8 mouse cellular contexts compared by ENCODE assay signal in the genomic region with DNA sequence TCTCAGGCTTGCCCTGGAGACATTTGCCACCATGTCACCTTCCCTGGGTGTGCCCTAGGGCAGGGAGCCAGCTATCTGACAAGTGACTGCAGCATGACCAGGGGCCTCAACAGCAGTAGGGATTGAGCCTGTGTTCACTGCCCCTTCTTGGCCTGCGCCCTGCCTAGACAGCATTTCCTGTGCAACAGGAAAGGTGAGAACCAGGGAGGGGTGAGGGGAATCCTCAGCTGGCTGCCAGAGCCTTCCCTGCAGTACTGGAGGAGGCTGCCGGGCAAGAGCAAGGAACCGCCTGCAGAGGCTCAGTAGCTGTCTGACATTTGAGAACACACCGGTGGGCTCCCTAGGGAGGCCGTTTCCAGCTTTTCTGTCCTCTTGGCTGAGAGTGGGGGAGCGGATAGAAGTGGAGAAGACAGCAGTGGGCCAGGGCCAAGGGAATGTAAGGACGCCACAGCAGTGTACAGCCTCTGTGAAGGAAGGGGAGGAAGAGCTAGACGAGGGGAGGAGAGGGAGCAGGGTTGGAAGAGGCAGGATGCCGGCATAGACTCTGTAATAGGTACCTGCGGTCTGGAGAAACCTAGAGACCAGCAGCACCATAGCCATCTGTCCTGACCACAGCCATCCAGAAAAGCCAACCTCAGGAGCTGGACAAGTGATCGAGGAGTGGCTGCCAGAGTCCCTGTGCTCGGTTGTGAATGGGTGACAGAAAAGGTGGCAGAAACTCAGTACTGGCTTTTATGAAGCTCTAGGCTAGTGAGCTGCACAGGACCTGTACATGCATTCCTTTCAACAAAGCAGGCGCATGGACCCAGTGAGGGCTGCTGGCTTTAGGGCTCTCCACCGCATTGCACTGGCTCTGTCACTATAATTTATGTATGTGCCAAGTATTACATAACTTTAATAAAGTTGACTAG. TPM values are rescaled to one million over a fixed set of nuclear protein-coding genes. Genes with fewer than 3 reads are reported as not detected.
DNase-seq lines count a peak whose midpoint lies in the region; ATAC-seq and TF ChIP-seq lines count a peak whose summit lies in the region.

No protein-coding gene starts in this region.

- no peaks in the 10 kb centered on the region for H3K27me3 ChIP-seq in ES-Bruce4 (ENCODE audit: control insufficient read depth, insufficient read depth, low read length, poor library complexity, severe bottlenecking)
- no peaks in the 10 kb centered on the region for H3K27me3 ChIP-seq in forebrain, embryonic 12.5 days

- H3K9ac ChIP-seq in ES-Bruce4 (ENCODE audit: low read depth, poor library complexity, severe bottlenecking) = no peak overlapping the region
- H3K9ac ChIP-seq in forebrain, embryonic 12.5 days = no peak overlapping the region

- no peak for TF ChIP-seq POLR2A in ES-Bruce4 (IDR thresholded peaks at IDR 0.05; ENCODE audit: insufficient read depth, low read length)
- TF ChIP-seq POLR2A in brain, embryonic 14.5 days (IDR thresholded peaks at IDR 0.05; ENCODE audit: borderline replicate concordance, extremely low read depth, insufficient read depth, insufficient read length, poor library complexity, severe bottlenecking) = no peak

- H3K4me1 ChIP-seq in ES-Bruce4 (ENCODE audit: control insufficient read depth, insufficient read depth, low read length) = peaks cover 4% of the 10 kb centered on the region
- H3K4me1 ChIP-seq in forebrain, embryonic 12.5 days = peaks cover 3% of the 10 kb centered on the region; the same call in 1 of the 2 replicates

- no peak overlapping the region for H3K4me2 ChIP-seq in forebrain, embryonic 12.5 days

- peak overlapping the region; percentile 66 for H3K27ac ChIP-seq in ES-Bruce4 (ENCODE audit: insufficient read depth, low read length)
- H3K27ac ChIP-seq in forebrain, embryonic 12.5 days = peak overlapping the region; percentile 59

- peaks cover 38% of the 10 kb centered on the region for H3K36me3 ChIP-seq in ES-Bruce4 (ENCODE audit: control insufficient read depth, insufficient read depth, low read length, poor library complexity, severe bottlenecking)
- peaks cover 55% of the 10 kb centered on the region for H3K36me3 ChIP-seq in forebrain, embryonic 12.5 days (replicated peaks)

- H3K9me3 ChIP-seq in ES-Bruce4 (replicated peaks; ENCODE audit: control insufficient read depth, insufficient read depth, low read length, poor library complexity, severe bottlenecking) = no peaks in the 10 kb centered on the region
- no peaks in the 10 kb centered on the region for H3K9me3 ChIP-seq in forebrain, embryonic 12.5 days

- no peak for TF ChIP-seq EP300 in ES-Bruce4 (IDR thresholded peaks at IDR 0.05; ENCODE audit: insufficient read depth, low read depth, low read length)

- WGBS in forebrain, embryonic 12.5 days = 54% methylated on average over 14 of the region's 14 CpGs

- no peak overlapping the region for H3K4me3 ChIP-seq in ES-Bruce4 (ENCODE audit: low read depth, low read length)
- H3K4me3 ChIP-seq in forebrain, embryonic 12.5 days (replicated peaks) = no peak overlapping the region

- ATAC-seq in forebrain, embryonic 12.5 days (ENCODE audit: low FRiP score) = no peak; the same call in 1 of the 2 replicates

- DNase-seq in brain, embryonic 14.5 days (ENCODE audit: low read depth) = peak; percentile 35
- DNase-seq in heart, postnatal 14 days = peak; percentile 72 to 76
- peak; percentile 74 to 82 for DNase-seq in kidney, postnatal 4 days
- peak; percentile 71 for DNase-seq in mesoderm, embryonic 11.5 days (ENCODE audit: low read depth, low spot score)
- DNase-seq in thymus, postnatal 0 days (ENCODE audit: low spot score) = peak; percentile 30
- no peak for DNase-seq in layer of hippocampus, postnatal 36 days

- TF ChIP-seq CTCF in ES-Bruce4 (IDR thresholded peaks at IDR 0.05; ENCODE audit: low read depth, low read length) = no peak
- no peak for TF ChIP-seq CTCF in brain, embryonic 14.5 days (IDR thresholded peaks at IDR 0.05; ENCODE audit: borderline replicate concordance, extremely low read depth, insufficient read depth, insufficient read length)

- intact Hi-C loops in heart, postnatal 14 days (cut with DNase I) = no loop called here

RNA-seq across cellular contexts. Expression of gene Ppia, which starts 8.7 kb away (rescaled TPM):
- polyA plus RNA-seq in ES-Bruce4 (2011; ENCODE audit: insufficient read depth, insufficient read length, low read depth, missing spikeins) = 2,132 and 2,301 TPM in 2 replicates
- 2,174 and 2,845 TPM in 2 replicates for polyA plus RNA-seq in brain, embryonic 14.5 days (2012; rRNA removed)
- polyA plus RNA-seq in forebrain, embryonic 12.5 days (2016; fragmentation: Nextera tagmentation; extraction: Ambion mirVana) = 4,594 and 4,665 TPM in 2 replicates
- 100 to 1,000 TPM; 500 to 603 TPM for total RNA-seq in heart, postnatal 14 days (2021)
- polyA plus RNA-seq in thymus, postnatal 0 days (2015; fragmentation: Nextera tagmentation; extraction: Ambion mirVana) = 7,546 and 8,495 TPM in 2 replicates
- total RNA-seq in layer of hippocampus, postnatal 36 days (2021) = 1,000 to 10,000 TPM; 1,662 to 1,810 TPM

RNA-seq across cellular contexts. Expression of gene Zmiz2, which starts 17.6 kb away (rescaled TPM):
- 51.5 and 59.4 TPM in 2 replicates for polyA plus RNA-seq in ES-Bruce4 (2011; ENCODE audit: insufficient read depth, insufficient read length, low read depth, missing spikeins)
- polyA plus RNA-seq in brain, embryonic 14.5 days (2012; rRNA removed) = 65.3 and 153 TPM in 2 replicates
- 22.8 and 26.0 TPM in 2 replicates for polyA plus RNA-seq in forebrain, embryonic 12.5 days (2016; fragmentation: Nextera tagmentation; extraction: Ambion mirVana)
- total RNA-seq in heart, postnatal 14 days (2021) = 10 to 100 TPM; 41.1 to 42.5 TPM
- polyA plus RNA-seq in thymus, postnatal 0 days (2015; fragmentation: Nextera tagmentation; extraction: Ambion mirVana) = 12.2 and 14.9 TPM in 2 replicates
- 100 to 1,000 TPM; 152 to 170 TPM for total RNA-seq in layer of hippocampus, postnatal 36 days (2021)

RNA-seq across cellular contexts. Expression of gene H2afv, which starts 37.7 kb away (rescaled TPM):
- polyA plus RNA-seq in ES-Bruce4 (2011; ENCODE audit: insufficient read depth, insufficient read length, low read depth, missing spikeins) = 200 and 218 TPM in 2 replicates
- 207 and 320 TPM in 2 replicates for polyA plus RNA-seq in brain, embryonic 14.5 days (2012; rRNA removed)
- polyA plus RNA-seq in forebrain, embryonic 12.5 days (2016; fragmentation: Nextera tagmentation; extraction: Ambion mirVana) = 853 and 916 TPM in 2 replicates
- 10 to 100 TPM; 57.1 to 59.4 TPM for total RNA-seq in heart, postnatal 14 days (2021)
- 715 and 776 TPM in 2 replicates for polyA plus RNA-seq in thymus, postnatal 0 days (2015; fragmentation: Nextera tagmentation; extraction: Ambion mirVana)
- 10 to 100 TPM; 41.8 to 42.6 TPM for total RNA-seq in layer of hippocampus, postnatal 36 days (2021)

Comparison
In these comparisons a context has a peak if more than half of its experiments do, and no peak if none do; other contexts are left out.
1. DNase-seq: peak in brain, embryonic 14.5 days (single experiment), heart, postnatal 14 days (2 of 2), kidney, postnatal 4 days (2 of 2), mesoderm, embryonic 11.5 days (single experiment) and thymus, postnatal 0 days (single experiment); none in layer of hippocampus, postnatal 36 days (0 of 2).